Mouse (Mus musculus): ENCODE measurements around the gene Rbbp8nl. TPM values are rescaled to one million over a fixed set of nuclear protein-coding genes. Genes with fewer than 3 reads are reported as not detected.

Gene Rbbp8nl
- total and polyA plus RNA-seq, 2 experiments from 2014 or later, result not detected

- Histone ChIP-seq H3K36me3 (replicated peaks; ENCODE audit: control insufficient read depth, insufficient read depth, low read length) (no peaks in the 10 kb centered on the region), H3K4me1 (ENCODE audit: control insufficient read depth, insufficient read depth) (0 out of 2 replicates have a peak, but pooled peaks cover 6% of the 10 kb centered on the region), H3K4me2 (ENCODE audit: low read depth, low read length) (no peak overlapping the region), H3K4me3 (ENCODE audit: low read depth, low read length) (no peak overlapping the region), H3K9me3 (replicated peaks; ENCODE audit: control insufficient read depth, low read length) (no peaks in the 10 kb centered on the region), H3K27me3 (ENCODE audit: control insufficient read depth, insufficient read depth, low read length) (no peaks in the 10 kb centered on the region), H3K9ac (replicated peaks; ENCODE audit: low read depth, low read length) (no peak overlapping the region), H3K27ac (ENCODE audit: low read depth) (no peak overlapping the region)
- DNase-seq (ENCODE audit: low spot score) (no peak), ATAC-seq (ENCODE audit: insufficient read depth, low read depth) (no peak)
- WGBS, result 28% methylated on average over 6 of the region's 6 CpGs
- TF ChIP-seq CTCF (IDR thresholded peaks at IDR 0.05; ENCODE audit: low read depth) (no peak), EP300 (IDR thresholded peaks at IDR 0.05; ENCODE audit: low read depth) (no peak)
Observed at GRCm38 (mm10) chr2:180290503-180290902, 824 bp upstream of the Rbbp8nl start.

GRCm38 (mm10) chr2:180288966-180289365 is 713 bp downstream of the Rbbp8nl start:
- Histone ChIP-seq H3K9ac (replicated peaks; ENCODE audit: low read depth, low read length) (no peak overlapping the region), H3K36me3 (replicated peaks; ENCODE audit: control insufficient read depth, insufficient read depth, low read length) (no peaks in the 10 kb centered on the region), H3K9me3 (replicated peaks; ENCODE audit: control insufficient read depth, low read length) (no peaks in the 10 kb centered on the region), H3K27me3 (ENCODE audit: control insufficient read depth, insufficient read depth, low read length) (no peaks in the 10 kb centered on the region), H3K4me3 (ENCODE audit: low read depth, low read length) (no peak overlapping the region), H3K4me1 (ENCODE audit: control insufficient read depth, insufficient read depth) (0 out of 2 replicates have a peak, but pooled peaks cover 6% of the 10 kb centered on the region), H3K4me2 (ENCODE audit: low read depth, low read length) (no peak overlapping the region), H3K27ac (ENCODE audit: low read depth) (no peak overlapping the region)
- TF ChIP-seq EP300 (IDR thresholded peaks at IDR 0.05; ENCODE audit: low read depth) (no peak), CTCF (IDR thresholded peaks at IDR 0.05; ENCODE audit: low read depth) (no peak)
- ATAC-seq (ENCODE audit: insufficient read depth, low read depth) (no peak), DNase-seq (ENCODE audit: low spot score) (no peak)
- whole genome bisulfite sequencing, result 73% methylated on average over 11 of the region's 11 CpGs

DNA sequence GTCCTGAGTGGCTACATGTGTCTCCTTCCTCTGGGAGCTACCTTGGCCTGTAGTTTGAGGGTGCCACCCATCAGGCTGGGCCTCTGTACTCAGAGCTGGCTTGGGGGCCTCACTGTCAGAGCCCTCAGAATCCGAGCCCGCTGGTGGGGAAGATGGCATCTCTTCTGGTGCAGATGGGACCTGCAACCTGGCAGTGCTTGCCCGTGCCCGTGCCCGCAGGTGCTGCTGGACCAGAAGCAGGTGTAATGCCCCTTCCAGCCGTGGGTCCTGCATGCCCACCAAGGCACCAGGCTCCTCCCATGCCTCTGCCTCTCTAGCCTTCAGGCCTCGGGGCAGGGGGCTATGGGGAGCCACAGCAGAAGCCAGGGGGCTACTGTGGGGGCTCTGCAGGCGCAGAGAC is 10.4 kb downstream of the Rbbp8nl start:
- no peak for TF ChIP-seq EP300 (IDR thresholded peaks at IDR 0.05; ENCODE audit: low read depth)
- TF ChIP-seq CTCF (IDR thresholded peaks at IDR 0.05; ENCODE audit: low read depth), result no peak
- ATAC-seq (ENCODE audit: insufficient read depth, low read depth) (no peak), DNase-seq (ENCODE audit: low spot score) (no peak)
- Histone ChIP-seq H3K4me1 (ENCODE audit: control insufficient read depth, insufficient read depth) (peaks cover 4% of the 10 kb centered on the region; the same call in 1 of the 2 replicates), H3K27me3 (ENCODE audit: control insufficient read depth, insufficient read depth, low read length) (peaks cover 5% of the 10 kb centered on the region; the same call in 1 of the 2 replicates), H3K4me3 (ENCODE audit: low read depth, low read length) (no peak overlapping the region), H3K4me2 (ENCODE audit: low read depth, low read length) (no peak overlapping the region), H3K9ac (replicated peaks; ENCODE audit: low read depth, low read length) (no peak overlapping the region), H3K27ac (ENCODE audit: low read depth) (no peak overlapping the region), H3K36me3 (replicated peaks; ENCODE audit: control insufficient read depth, insufficient read depth, low read length) (no peaks in the 10 kb centered on the region), H3K9me3 (replicated peaks; ENCODE audit: control insufficient read depth, low read length) (no peaks in the 10 kb centered on the region)
- 83% methylated on average over 8 of the region's 8 CpGs for WGBS

- 80% methylated on average over 8 of the region's 8 CpGs for WGBS
- Histone ChIP-seq H3K27me3 (ENCODE audit: control insufficient read depth, insufficient read depth, low read length) (peaks cover 5% of the 10 kb centered on the region; the same call in 1 of the 2 replicates), H3K4me1 (ENCODE audit: control insufficient read depth, insufficient read depth) (peaks cover 4% of the 10 kb centered on the region; the same call in 1 of the 2 replicates), H3K9me3 (replicated peaks; ENCODE audit: control insufficient read depth, low read length) (no peaks in the 10 kb centered on the region), H3K9ac (replicated peaks; ENCODE audit: low read depth, low read length) (no peak overlapping the region), H3K27ac (ENCODE audit: low read depth) (no peak overlapping the region), H3K4me3 (ENCODE audit: low read depth, low read length) (no peak overlapping the region), H3K4me2 (ENCODE audit: low read depth, low read length) (no peak overlapping the region), H3K36me3 (replicated peaks; ENCODE audit: control insufficient read depth, insufficient read depth, low read length) (no peaks in the 10 kb centered on the region)
- TF ChIP-seq EP300 (IDR thresholded peaks at IDR 0.05; ENCODE audit: low read depth), result no peak
- no peak for TF ChIP-seq CTCF (IDR thresholded peaks at IDR 0.05; ENCODE audit: low read depth)
- no peak for ATAC-seq (ENCODE audit: insufficient read depth, low read depth)
- no peak for DNase-seq (ENCODE audit: low spot score)
Observed at GRCm38 (mm10) chr2:180277773-180278320, 11.8 kb downstream of the Rbbp8nl start.

- no peak overlapping the region for H3K4me3 ChIP-seq (ENCODE audit: low read depth, low read length)
- no peaks in the 10 kb centered on the region for H3K9me3 ChIP-seq (replicated peaks; ENCODE audit: control insufficient read depth, low read length)
- H3K27ac ChIP-seq (ENCODE audit: low read depth), result no peak overlapping the region
- no peak overlapping the region for H3K9ac ChIP-seq (replicated peaks; ENCODE audit: low read depth, low read length)
- H3K27me3 ChIP-seq (ENCODE audit: control insufficient read depth, insufficient read depth, low read length), result peaks cover 5% of the 10 kb centered on the region; the same call in 1 of the 2 replicates
- no peak overlapping the region for H3K4me2 ChIP-seq (ENCODE audit: low read depth, low read length)
- TF ChIP-seq EP300 (IDR thresholded peaks at IDR 0.05; ENCODE audit: low read depth), result no peak
- TF ChIP-seq CTCF (IDR thresholded peaks at IDR 0.05; ENCODE audit: low read depth), result no peak
- DNase-seq (ENCODE audit: low spot score) (no peak), ATAC-seq (ENCODE audit: insufficient read depth, low read depth) (no peak)
- H3K36me3 ChIP-seq (replicated peaks; ENCODE audit: control insufficient read depth, insufficient read depth, low read length), result no peaks in the 10 kb centered on the region
- 25% methylated on average over 8 of the region's 8 CpGs for WGBS
- H3K4me1 ChIP-seq (ENCODE audit: control insufficient read depth, insufficient read depth), result peaks cover 9% of the 10 kb centered on the region; the same call in 1 of the 2 replicates
Observed at GRCm38 (mm10) chr2:180276851-180277259, 12.8 kb downstream of the Rbbp8nl start.

DNA sequence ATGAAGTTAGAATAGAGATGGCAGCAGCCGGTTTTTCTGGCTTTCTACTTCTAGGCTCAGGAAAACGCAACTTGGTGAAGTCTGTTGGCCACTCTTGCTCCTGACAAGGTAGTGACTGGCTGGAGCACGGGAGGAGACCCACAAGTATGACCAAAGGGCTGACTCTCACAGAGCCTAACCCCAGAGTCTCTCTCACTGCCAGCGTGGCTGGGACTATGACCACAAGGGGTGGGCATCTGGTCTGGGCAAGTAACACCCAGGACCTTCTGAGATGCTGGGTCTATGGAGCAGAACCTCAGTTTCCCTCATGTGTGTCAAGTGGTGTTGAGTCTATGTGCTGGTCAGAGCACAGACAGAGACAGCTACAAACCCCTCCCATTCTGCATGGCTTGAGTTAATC is 13.3 kb downstream of the Rbbp8nl start:
- no peaks in the 10 kb centered on the region for H3K9me3 ChIP-seq (replicated peaks; ENCODE audit: control insufficient read depth, low read length)
- H3K4me2 ChIP-seq (ENCODE audit: low read depth, low read length), result peak overlapping the region; percentile 24; the same call in 1 of the 2 replicates
- WGBS, result 43% methylated on average over 4 of the region's 4 CpGs
- ATAC-seq (ENCODE audit: insufficient read depth, low read depth) (no peak), DNase-seq (ENCODE audit: low spot score) (no peak)
- peaks cover 5% of the 10 kb centered on the region; the same call in 1 of the 2 replicates for H3K27me3 ChIP-seq (ENCODE audit: control insufficient read depth, insufficient read depth, low read length)
- H3K36me3 ChIP-seq (replicated peaks; ENCODE audit: control insufficient read depth, insufficient read depth, low read length), result no peaks in the 10 kb centered on the region
- H3K9ac ChIP-seq (replicated peaks; ENCODE audit: low read depth, low read length), result no peak overlapping the region
- no peak overlapping the region for H3K4me3 ChIP-seq (ENCODE audit: low read depth, low read length)
- TF ChIP-seq EP300 (IDR thresholded peaks at IDR 0.05; ENCODE audit: low read depth) (no peak), CTCF (IDR thresholded peaks at IDR 0.05; ENCODE audit: low read depth) (no peak)
- no peak overlapping the region for H3K27ac ChIP-seq (ENCODE audit: low read depth)
- peaks cover 9% of the 10 kb centered on the region; the same call in 1 of the 2 replicates for H3K4me1 ChIP-seq (ENCODE audit: control insufficient read depth, insufficient read depth)

Measured in heart, postnatal 0 days (tissue).